Mouse (Mus musculus): Measurements from ENCODE around the gene Prok2. TPM values are rescaled to one million over a fixed set of nuclear protein-coding genes. Genes with fewer than 3 reads are reported as not detected.

Gene Prok2
- polyA plus RNA-seq, 1 experiment, result not detected

- Histone ChIP-seq H3K4me1 (ENCODE audit: control insufficient read depth, insufficient read depth, low read length) (no peaks in the 10 kb centered on the region), H3K4me3 (ENCODE audit: insufficient read depth, low read depth, low read length) (no peak overlapping the region), H3K27ac (ENCODE audit: insufficient read depth, low read depth, low read length) (no peak overlapping the region)
- 96% methylated on average over 5 of the region's 5 CpGs for WGBS
- TF ChIP-seq CTCF (IDR thresholded peaks at IDR 0.05; ENCODE audit: insufficient read depth, low read depth, low read length) (no peak), POLR2A (IDR thresholded peaks at IDR 0.05; ENCODE audit: insufficient read depth, low read depth, low read length) (no peak)
These were observed 42.2 kb downstream of the Prok2 start for GRCm38 (mm10) chr6:99683974-99684373.

- Histone ChIP-seq H3K4me1 (ENCODE audit: control insufficient read depth, insufficient read depth, low read length) (peaks cover 7% of the 10 kb centered on the region), H3K27ac (ENCODE audit: insufficient read depth, low read depth, low read length) (0 out of 2 replicates have a peak overlapping the region, but pooled peaks have one; percentile 31), H3K4me3 (ENCODE audit: insufficient read depth, low read depth, low read length) (peak overlapping the region; percentile 0; the same call in 1 of the 2 replicates)
- TF ChIP-seq POLR2A (IDR thresholded peaks at IDR 0.05; ENCODE audit: insufficient read depth, low read depth, low read length) (no peak), CTCF (IDR thresholded peaks at IDR 0.05; ENCODE audit: insufficient read depth, low read depth, low read length) (no peak)
- 48% methylated on average over 11 of the region's 11 CpGs for WGBS
These were observed 48.1 kb downstream of the Prok2 start for GRCm38 (mm10) chr6:99678108-99678507.

GRCm38 (mm10) chr6:99677325-99677724, 48.9 kb downstream of the Prok2 start:
- H3K4me3 ChIP-seq (ENCODE audit: insufficient read depth, low read depth, low read length), result no peak overlapping the region
- WGBS, result 88% methylated on average over 8 of the region's 8 CpGs
- TF ChIP-seq POLR2A (IDR thresholded peaks at IDR 0.05; ENCODE audit: insufficient read depth, low read depth, low read length), result no peak
- TF ChIP-seq CTCF (IDR thresholded peaks at IDR 0.05; ENCODE audit: insufficient read depth, low read depth, low read length), result no peak
- H3K27ac ChIP-seq (ENCODE audit: insufficient read depth, low read depth, low read length), result no peak overlapping the region
- peaks cover 7% of the 10 kb centered on the region for H3K4me1 ChIP-seq (ENCODE audit: control insufficient read depth, insufficient read depth, low read length)

GRCm38 (mm10) chr6:99674482-99674881, 51.7 kb downstream of the Prok2 start:
- peaks cover 13% of the 10 kb centered on the region for H3K4me1 ChIP-seq (ENCODE audit: control insufficient read depth, insufficient read depth, low read length)
- H3K27ac ChIP-seq (ENCODE audit: insufficient read depth, low read depth, low read length), result no peak overlapping the region
- H3K4me3 ChIP-seq (ENCODE audit: insufficient read depth, low read depth, low read length), result no peak overlapping the region
- WGBS, result 76% methylated on average over 4 of the region's 4 CpGs
- TF ChIP-seq CTCF (IDR thresholded peaks at IDR 0.05; ENCODE audit: insufficient read depth, low read depth, low read length) (no peak), POLR2A (IDR thresholded peaks at IDR 0.05; ENCODE audit: insufficient read depth, low read depth, low read length) (no peak)

GRCm38 (mm10) chr6:99671768-99672167, 54.4 kb downstream of the Prok2 start:
- WGBS, result 78% methylated on average over 3 of the region's 3 CpGs
- Histone ChIP-seq H3K4me3 (ENCODE audit: insufficient read depth, low read depth, low read length) (no peak overlapping the region), H3K27ac (ENCODE audit: insufficient read depth, low read depth, low read length) (0 out of 2 replicates have a peak overlapping the region, but pooled peaks have one; percentile 15), H3K4me1 (ENCODE audit: control insufficient read depth, insufficient read depth, low read length) (peaks cover 19% of the 10 kb centered on the region)
- TF ChIP-seq CTCF (IDR thresholded peaks at IDR 0.05; ENCODE audit: insufficient read depth, low read depth, low read length) (no peak), POLR2A (IDR thresholded peaks at IDR 0.05; ENCODE audit: insufficient read depth, low read depth, low read length) (no peak)

GRCm38 (mm10) chr6:99670481-99671119, 55.6 kb downstream of the Prok2 start:
- WGBS, result 31% methylated on average over 7 of the region's 7 CpGs
- TF ChIP-seq POLR2A (IDR thresholded peaks at IDR 0.05; ENCODE audit: insufficient read depth, low read depth, low read length) (no peak), CTCF (IDR thresholded peaks at IDR 0.05; ENCODE audit: insufficient read depth, low read depth, low read length) (no peak)
- Histone ChIP-seq H3K4me3 (ENCODE audit: insufficient read depth, low read depth, low read length) (no peak overlapping the region), H3K27ac (ENCODE audit: insufficient read depth, low read depth, low read length) (peak overlapping the region; percentile 88), H3K4me1 (ENCODE audit: control insufficient read depth, insufficient read depth, low read length) (peaks cover 20% of the 10 kb centered on the region)

GRCm38 (mm10) chr6:99669481-99670325, 56.5 kb downstream of the Prok2 start:
- WGBS, result 14% methylated on average over 5 of the region's 5 CpGs
- no peak for TF ChIP-seq POLR2A (IDR thresholded peaks at IDR 0.05; ENCODE audit: insufficient read depth, low read depth, low read length)
- TF ChIP-seq CTCF (IDR thresholded peaks at IDR 0.05; ENCODE audit: insufficient read depth, low read depth, low read length), result no peak
- Histone ChIP-seq H3K27ac (ENCODE audit: insufficient read depth, low read depth, low read length) (peak overlapping the region; percentile 88), H3K4me1 (ENCODE audit: control insufficient read depth, insufficient read depth, low read length) (peaks cover 20% of the 10 kb centered on the region), H3K4me3 (ENCODE audit: insufficient read depth, low read depth, low read length) (no peak overlapping the region)

- 53% methylated on average over 8 of the region's 8 CpGs for WGBS
- H3K4me3 ChIP-seq (ENCODE audit: insufficient read depth, low read depth, low read length), result no peak overlapping the region
- peaks cover 26% of the 10 kb centered on the region for H3K4me1 ChIP-seq (ENCODE audit: control insufficient read depth, insufficient read depth, low read length)
- H3K27ac ChIP-seq (ENCODE audit: insufficient read depth, low read depth, low read length), result peak overlapping the region; percentile 36; the same call in 1 of the 2 replicates
- TF ChIP-seq CTCF (IDR thresholded peaks at IDR 0.05; ENCODE audit: insufficient read depth, low read depth, low read length), result no peak
- no peak for TF ChIP-seq POLR2A (IDR thresholded peaks at IDR 0.05; ENCODE audit: insufficient read depth, low read depth, low read length)
These were observed 58.9 kb downstream of the Prok2 start for GRCm38 (mm10) chr6:99667290-99667689.

All from olfactory bulb, adult 2 months (tissue).